ENCODE assay signal across 7 mouse cellular contexts in the genomic region with DNA sequence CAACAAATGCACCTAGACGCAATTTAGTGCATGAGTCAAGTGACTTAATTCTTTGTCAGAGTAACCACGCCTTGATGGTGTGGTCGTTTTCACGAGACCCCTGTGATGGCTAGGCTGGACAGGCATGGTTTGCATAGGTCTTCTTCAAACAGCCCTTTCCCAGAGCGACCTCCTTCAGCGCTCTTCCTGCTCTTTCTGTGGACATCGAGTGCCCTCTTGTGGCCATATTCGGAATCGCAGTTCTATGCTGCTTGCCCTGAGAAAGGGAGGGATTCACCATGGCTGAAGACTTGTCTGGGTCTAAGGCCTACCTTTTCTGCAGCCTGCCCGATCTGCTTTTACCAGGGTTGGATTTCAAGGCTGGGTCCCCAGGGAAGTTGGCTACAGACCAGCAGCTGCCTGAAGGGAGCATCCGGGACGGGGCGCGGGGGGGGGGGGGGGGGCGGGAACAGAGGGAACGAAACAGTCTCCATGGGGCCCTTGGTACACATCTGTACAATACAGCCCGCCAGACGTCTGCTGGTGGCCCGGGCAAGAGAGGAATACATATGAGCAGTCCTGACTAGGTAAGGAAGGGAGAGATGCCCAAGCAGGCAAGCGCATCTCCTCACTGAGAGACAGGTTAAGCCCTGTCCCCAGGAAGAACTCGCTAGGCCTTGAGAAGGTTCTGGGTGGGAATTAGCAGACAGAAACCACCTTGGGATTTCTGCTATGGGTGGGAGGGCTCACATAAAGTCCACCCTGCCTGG.
DNase-seq lines count a peak whose midpoint lies in the region; ATAC-seq lines count a peak whose summit lies in the region.

No protein-coding gene starts in this region.

- ATAC-seq in embryonic facial prominence, embryonic 11.5 days (replicated peaks; ENCODE audit: insufficient number of reproducible peaks, low FRiP score, low TSS enrichment, low read depth), result 0 out of 2 replicates have a peak, but pooled peaks have one; percentile 19
- 0 out of 2 replicates have a peak, but pooled peaks have one; percentile 30 for ATAC-seq in limb, embryonic 13.5 days (ENCODE audit: low FRiP score, low read depth)
- ATAC-seq in monocyte, adult 5-6 weeks (replicated peaks; ENCODE audit: insufficient number of reproducible peaks, low FRiP score, low TSS enrichment, poor library complexity, severe bottlenecking), result peak; percentile 59

- H3K4me3 ChIP-seq in embryonic facial prominence, embryonic 11.5 days (ENCODE audit: low read depth, low read length), result no peak overlapping the region
- H3K4me3 ChIP-seq in limb, embryonic 13.5 days, result peak overlapping the region; percentile 13; the same call in 1 of the 2 replicates

- H3K9me3 ChIP-seq in embryonic facial prominence, embryonic 11.5 days (replicated peaks; ENCODE audit: control insufficient read depth, low read length), result no peaks in the 10 kb centered on the region
- no peaks in the 10 kb centered on the region for H3K9me3 ChIP-seq in limb, embryonic 13.5 days

- 22% methylated on average over 19 of the region's 21 CpGs for WGBS in embryonic facial prominence, embryonic 11.5 days
- WGBS in limb, embryonic 13.5 days, result 16% methylated on average over 21 of the region's 21 CpGs

- 0 out of 2 replicates have a peak overlapping the region, but pooled peaks have one; percentile 11 for H3K4me2 ChIP-seq in embryonic facial prominence, embryonic 11.5 days (ENCODE audit: low read depth, low read length)
- H3K4me2 ChIP-seq in limb, embryonic 13.5 days (replicated peaks), result peak overlapping the region; percentile 44

- no peaks in the 10 kb centered on the region for H3K27me3 ChIP-seq in embryonic facial prominence, embryonic 11.5 days (ENCODE audit: control insufficient read depth, insufficient read depth, low read length)
- no peaks in the 10 kb centered on the region; the same call in none of the 2 replicates for H3K27me3 ChIP-seq in limb, embryonic 13.5 days

- peaks cover 4% of the 10 kb centered on the region; the same call in 1 of the 2 replicates for H3K4me1 ChIP-seq in embryonic facial prominence, embryonic 11.5 days (ENCODE audit: control insufficient read depth, insufficient read depth, low read length)
- H3K4me1 ChIP-seq in limb, embryonic 13.5 days, result peaks cover 22% of the 10 kb centered on the region

- DNase-seq in adrenal gland, postnatal 25 days, result peak; percentile 86
- peak; percentile 96 for DNase-seq in embryonic facial prominence, embryonic 11.5 days (ENCODE audit: low spot score)
- DNase-seq in heart, adult 8-10 months (ENCODE audit: low spot score), result peak; percentile 87
- peak; percentile 82 for DNase-seq in kidney, adult 9 months
- peak; percentile 69 to 90 for DNase-seq in spleen, postnatal 4 days (ENCODE audit: low spot score in 2 of 2)

- peak overlapping the region; percentile 34 for H3K9ac ChIP-seq in embryonic facial prominence, embryonic 11.5 days (replicated peaks; ENCODE audit: low read length)
- H3K9ac ChIP-seq in limb, embryonic 13.5 days, result no peak overlapping the region; the same call in 1 of the 2 replicates

- no peaks in the 10 kb centered on the region for H3K36me3 ChIP-seq in embryonic facial prominence, embryonic 11.5 days (replicated peaks; ENCODE audit: control insufficient read depth, insufficient read depth, low read depth, low read length)
- H3K36me3 ChIP-seq in limb, embryonic 13.5 days, result no peaks in the 10 kb centered on the region

- no peak overlapping the region for H3K27ac ChIP-seq in embryonic facial prominence, embryonic 11.5 days (replicated peaks; ENCODE audit: low read depth, low read length)
- H3K27ac ChIP-seq in limb, embryonic 13.5 days, result no peak overlapping the region
